Mouse (Mus musculus): ENCODE data around the gene Gm49380. TPM values are rescaled to one million over a fixed set of nuclear protein-coding genes. Genes with fewer than 3 reads are reported as not detected.

The Gm49380 gene
- total RNA-seq, 2 experiments from 2014 or later, result not detected

DNA sequence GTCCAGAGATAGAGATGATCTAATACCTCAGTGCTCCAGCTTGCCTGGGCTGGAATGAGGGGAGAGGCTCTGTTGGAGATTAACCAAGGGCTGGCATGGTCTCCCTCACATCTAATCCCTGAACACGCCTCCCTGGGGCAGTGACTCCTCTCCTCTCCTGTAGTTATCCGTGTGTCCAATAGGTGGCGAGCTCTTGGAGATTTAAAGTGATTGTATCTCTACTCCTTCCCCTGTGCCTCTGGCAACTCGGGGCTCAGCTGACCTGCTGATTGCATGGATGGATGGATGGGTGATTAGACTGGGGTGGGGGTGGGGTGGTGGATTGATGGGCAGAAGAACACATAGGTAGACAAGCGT is 36.6 kb downstream of the Gm49380 start:
- peak; percentile 77 for ATAC-seq (replicated peaks; ENCODE audit: poor library complexity)

DNA sequence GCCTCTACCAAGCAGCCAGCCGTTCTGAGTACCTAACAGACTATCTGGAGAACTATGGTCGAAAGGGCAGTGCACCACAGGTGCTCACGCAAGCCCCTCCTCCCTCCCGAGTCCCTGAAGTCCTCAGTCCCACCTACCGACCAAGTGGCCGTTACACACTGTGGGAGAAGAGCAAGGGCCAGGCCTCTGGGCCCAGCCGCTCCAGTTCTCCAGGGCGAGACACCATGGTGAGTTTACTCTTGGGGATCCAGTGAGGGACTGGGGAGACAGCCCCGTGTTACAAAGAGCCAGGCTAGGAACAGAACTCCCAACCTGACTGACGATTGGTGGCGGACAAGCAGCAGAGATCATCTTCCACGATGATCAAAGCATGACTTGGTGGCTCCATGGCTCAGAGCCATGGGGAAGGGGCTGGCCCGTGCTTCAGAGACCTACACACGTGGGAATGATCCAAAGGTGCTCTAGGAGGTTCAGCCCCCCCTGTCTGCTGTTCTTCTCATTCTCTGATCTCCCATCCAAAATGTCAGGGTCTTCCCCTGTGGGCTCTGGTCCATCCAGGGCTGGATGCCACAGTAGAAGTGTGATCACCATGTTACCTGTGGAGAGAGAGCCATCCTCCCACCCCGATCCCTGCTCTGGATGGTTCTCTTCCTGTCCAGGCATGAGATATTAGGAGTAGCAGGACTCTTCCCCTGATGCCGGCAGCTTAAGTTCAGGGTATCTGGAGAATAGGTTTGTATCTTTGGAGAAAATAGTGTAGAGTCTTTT is 37.1 kb downstream of the Gm49380 start:
- no peak for ATAC-seq (replicated peaks; ENCODE audit: poor library complexity)

DNA sequence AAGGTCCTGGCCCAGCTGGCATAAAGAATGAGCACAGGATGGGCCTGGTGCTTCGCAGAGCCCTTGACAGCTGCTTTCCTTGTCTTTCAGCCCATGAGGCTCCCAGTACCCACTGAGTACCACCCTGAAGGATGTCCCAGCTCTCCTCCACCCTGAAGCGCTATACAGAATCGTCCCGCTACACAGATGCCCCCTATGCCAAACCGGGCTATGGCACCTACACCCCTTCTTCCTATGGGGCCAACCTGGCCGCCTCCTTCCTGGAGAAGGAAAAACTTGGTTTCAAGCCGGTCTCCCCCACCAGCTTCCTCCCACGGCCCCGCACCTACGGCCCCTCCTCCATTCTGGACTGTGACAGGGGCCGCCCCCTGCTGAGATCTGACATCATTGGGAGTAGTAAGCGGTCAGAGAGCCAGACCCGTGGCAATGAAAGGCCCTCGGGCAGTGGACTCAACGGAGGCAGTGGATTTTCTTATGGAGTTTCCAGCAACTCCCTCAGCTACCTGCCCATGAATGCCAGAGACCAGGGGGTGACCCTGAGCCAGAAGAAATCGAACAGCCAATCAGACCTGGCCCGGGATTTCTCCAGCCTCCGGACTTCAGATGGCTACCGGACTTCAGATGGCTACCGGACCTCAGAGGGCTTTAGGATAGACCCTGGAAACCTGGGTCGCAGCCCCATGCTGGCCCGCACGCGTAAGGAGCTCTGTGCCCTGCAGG is 37.9 kb downstream of the Gm49380 start:
- no peak for ATAC-seq (replicated peaks; ENCODE audit: poor library complexity)

DNA sequence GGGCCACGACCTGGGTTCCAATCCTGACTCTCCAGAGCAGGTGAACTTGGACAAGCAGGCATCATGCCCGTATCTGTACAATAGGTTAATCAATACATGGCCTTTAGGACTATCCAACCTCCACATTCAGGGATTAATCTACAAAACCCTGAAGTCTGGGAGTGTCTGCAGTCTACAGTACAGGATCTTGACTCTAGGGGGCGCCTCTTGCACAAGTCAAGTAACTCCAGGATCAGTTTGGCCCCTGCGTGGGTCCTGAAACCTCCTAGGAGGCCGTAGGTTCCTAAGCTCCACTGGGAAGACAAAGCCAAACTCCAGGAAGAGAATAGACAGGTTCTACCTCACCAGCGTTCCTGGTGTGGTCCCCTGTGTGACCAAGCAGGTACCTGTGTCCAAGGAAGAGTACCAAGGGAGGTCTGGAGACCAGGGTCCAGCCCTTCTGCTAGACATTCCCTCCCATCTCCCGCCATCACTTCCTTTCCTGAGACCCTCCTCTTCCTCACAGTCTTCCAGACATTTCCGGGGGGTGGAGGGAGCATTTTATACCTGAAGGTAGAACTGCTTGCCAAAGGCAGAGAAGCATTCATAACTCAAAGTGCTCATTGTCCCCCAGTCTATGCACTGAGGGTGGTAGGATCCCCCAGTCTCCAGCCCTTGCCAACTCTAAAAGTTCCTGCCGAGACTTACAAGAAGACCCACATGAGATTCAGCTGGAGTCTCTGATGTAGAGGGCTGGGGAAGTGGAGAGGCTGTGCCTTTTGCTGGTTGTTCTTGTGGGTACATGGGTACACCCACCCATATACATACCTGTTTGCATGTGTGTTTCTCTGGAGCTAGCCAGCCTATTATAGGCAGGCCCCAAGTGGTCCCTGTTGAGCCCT is 38.7 kb downstream of the Gm49380 start:
- ATAC-seq (replicated peaks; ENCODE audit: poor library complexity), result 0 out of 2 replicates have a peak, but pooled peaks have one; percentile 50

DNA sequence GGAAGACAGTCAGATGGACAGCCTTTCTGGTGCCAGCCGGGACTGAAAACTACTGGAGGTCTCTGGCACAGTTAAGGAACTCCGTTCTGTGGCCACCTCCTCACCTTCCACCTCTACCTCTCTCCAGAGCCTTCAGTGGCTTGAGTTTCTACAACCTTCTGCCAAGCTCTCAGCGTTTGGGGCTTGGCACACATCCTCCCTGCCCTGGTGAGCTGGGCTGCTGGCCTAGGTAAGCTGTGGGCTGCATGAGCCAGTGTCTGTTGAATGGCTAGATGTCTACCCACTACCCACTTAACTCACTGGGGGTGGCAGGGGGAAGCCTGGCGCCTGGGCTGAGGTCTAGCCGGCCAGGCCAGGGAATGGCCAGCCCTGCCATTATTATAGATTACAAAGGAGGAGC is 40.2 kb downstream of the Gm49380 start:
- ATAC-seq (replicated peaks; ENCODE audit: poor library complexity), result no peak

DNA sequence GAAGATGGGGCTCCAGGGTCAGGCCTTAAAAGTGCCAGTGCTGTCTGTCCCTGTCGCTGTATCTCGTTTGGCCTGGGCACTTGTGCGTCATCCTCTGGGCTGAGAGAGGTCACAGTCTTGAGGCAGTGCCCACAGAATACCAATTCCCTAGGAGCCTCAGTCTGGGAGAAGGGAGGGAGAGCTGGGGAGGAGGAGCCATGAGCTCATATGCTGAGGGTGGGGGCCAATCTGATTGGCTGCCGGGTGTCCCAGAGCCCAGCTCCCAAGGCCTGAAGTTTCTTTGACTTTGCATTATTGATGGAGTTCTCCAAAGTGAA is 40.7 kb downstream of the Gm49380 start:
- ATAC-seq (replicated peaks; ENCODE audit: poor library complexity), result no peak

DNA sequence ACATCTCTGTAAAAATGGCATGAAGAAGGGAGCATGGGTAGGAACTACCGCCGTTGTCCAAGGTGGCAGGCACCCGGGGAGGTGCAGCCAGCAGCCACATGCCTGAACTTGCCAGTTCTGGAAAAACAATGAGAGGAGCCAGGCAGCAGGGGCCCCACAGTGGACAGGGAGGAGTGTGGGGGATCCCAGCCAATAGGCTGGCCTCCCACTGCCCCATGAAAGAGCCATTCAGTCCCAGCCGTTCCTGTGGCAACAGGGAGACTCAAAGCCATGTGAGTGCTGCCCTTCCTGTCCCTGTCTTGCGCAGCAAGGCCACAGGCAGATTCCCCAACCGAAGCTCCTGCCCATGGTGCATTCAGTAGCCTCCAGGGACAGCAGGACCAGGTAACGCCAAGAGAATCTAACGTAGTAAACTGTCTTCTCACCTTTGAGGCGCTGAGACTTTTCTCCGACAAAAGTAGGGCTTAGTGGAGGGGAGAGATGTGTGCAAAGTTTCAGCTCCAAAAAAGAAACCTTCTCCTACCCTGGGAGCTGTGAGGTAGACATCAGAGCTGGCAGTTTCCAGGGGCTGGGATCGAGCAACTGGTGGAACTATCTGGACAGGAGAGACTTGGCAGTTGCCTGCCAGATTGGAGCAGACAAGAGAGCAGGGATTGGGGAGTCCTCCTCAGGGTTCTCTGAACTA is 41.2 kb downstream of the Gm49380 start:
- no peak for ATAC-seq (replicated peaks; ENCODE audit: poor library complexity)

DNA sequence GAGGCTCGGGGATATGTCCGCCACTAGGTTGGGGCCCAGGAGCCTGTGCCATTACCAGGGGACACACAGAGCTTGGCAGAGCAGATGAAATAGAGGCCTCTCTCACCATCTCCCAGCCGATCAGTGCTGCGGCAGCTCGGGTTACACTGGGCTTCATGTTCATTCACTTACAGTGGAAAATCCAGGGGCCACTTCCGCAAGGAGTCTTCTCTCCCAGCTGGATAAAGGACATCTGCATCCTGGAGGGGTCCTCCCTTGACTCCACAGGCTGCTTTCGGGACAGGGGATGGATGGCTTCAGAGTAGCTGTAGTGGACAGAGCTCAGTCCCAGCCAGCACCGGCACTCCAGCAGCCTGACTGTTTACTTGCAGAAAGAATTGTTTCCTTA is 42.5 kb downstream of the Gm49380 start:
- ATAC-seq (replicated peaks; ENCODE audit: poor library complexity), result no peak

DNA sequence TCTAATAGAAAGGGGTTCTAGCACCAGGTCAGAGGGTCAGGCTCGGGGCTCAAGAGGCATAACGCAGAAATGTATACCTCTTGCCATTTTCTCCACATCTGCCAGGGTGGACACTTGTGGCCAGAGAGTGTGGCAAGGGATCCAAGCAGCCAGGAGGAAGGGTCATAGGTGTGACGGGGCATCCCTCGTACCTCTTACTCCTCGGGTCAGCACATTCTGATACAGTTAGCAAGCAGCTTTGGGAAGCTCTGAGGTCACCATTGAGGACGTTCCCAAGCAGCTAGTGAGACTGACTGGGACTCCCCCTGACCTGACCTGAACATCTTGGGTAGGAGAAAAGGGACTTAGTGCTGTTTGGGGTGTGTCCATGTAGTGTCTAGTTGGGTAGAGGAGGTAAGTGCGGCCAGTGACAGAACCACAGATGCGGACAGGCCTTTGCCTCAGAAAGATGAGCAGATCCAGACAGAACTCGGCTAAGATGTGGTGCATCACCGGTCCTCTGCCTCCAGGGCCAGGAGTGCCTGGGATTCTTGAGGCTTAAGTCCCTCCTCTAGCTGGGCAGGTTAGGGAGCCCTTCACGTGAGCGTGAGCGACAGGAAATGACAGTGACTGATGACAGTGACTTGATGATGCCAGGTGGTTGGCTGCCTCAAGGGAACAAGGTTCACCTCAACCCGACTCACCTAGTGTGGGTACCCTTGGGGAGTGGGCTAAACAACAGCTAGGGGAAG is 43.0 kb downstream of the Gm49380 start:
- no peak for ATAC-seq (replicated peaks; ENCODE audit: poor library complexity)

DNA sequence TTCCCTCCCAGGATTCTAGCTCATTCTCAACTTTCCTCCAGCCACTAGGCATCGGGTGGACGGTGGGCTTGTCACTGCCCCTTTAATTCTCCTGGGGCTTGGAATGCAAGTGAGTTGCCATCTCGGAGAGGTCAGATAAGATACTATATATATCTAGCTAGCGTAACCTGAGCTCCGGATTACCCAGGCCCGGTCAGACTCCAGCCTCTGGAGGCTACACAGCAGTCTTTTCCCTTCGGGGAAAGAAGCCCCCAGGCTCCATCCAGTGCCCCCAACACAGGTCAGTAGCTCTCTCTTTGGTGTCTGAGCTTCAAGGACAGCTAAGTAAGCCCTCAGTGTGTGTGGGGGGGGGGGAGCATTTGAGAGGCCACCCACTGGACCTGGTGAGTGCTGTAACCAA is 44.0 kb downstream of the Gm49380 start:
- no peak for ATAC-seq (replicated peaks; ENCODE audit: poor library complexity)

DNA sequence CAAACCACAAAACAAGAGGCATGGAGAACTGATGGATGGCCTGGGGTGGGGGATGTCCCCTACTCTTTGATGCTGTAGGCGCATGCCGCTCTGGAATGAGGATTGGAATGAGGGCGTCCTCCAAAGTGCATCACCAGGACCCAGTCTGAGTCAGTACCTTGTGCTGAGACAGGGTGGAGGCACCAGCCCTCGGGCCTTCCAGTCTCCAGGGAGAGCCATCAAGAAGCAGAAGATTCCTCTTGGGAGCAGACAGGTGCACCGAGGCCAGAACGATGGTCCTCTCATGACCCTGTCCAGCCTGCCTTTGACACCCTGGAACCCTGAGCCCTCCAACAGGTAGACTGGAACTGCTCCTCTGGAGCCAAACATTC is 45.4 kb downstream of the Gm49380 start:
- ATAC-seq (replicated peaks; ENCODE audit: poor library complexity), result no peak

DNA sequence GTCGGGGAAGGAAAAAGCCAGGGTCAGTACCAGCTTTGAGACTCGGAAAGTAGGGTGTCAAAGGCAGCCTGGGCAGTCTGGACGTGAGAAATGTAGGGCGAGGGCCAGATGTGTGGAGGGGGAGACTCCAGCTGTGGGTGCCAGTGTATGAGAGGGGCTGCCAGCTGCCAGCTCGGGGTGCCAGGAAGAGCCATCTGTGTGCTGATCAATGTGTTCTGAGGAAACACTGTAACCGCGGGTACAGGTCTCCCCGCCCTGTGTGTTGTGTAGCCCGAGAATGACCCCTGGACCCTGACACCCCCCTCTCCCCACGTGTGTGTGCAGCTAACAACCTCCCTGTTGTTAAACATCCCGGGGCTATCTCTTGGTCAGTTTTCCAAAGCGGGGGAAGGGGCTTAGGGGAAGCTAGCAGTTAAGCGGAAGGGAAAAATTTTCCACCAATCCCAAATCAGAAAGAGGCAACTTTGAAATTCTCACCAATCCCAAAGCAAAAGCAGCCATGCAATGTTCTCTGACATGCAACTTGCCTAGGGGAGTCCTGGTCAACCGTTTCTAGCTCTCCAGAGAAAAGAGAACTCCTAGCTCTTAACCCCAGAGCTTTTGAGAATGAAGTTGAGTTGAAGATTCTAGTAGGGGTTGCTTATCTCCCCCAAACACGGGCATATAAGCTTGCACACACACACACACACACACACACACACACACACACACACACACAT is 45.9 kb downstream of the Gm49380 start:
- ATAC-seq (replicated peaks; ENCODE audit: poor library complexity), result peak; percentile 40

DNA sequence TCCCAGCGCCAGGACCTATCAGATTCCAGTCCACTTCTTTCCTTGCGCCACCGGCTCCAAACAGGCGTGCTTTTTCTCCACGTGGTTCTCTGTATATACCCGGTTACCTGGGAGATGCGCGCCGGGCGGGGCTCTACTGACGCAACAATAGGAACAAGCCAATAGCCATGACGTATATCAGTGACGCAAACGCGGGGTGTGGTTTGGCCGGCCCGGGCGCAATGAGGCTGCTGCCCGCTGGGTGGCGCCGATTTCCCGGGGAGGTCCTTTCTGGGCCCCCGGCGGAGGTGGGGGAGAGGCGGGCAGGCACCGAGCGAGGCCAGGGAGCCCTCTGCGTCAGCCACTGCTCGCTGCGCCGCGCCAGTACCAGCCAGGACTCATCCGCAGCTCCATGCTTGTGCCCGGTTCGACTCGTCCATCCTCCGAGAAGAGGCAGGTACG is 46.5 kb downstream of the Gm49380 start, which contains the start of gene Usp2:
Usp2 (plus strand) TSS at position 237 of the 441 bp plus-strand sequence.
- ATAC-seq (replicated peaks; ENCODE audit: poor library complexity), result peak; percentile 98

DNA sequence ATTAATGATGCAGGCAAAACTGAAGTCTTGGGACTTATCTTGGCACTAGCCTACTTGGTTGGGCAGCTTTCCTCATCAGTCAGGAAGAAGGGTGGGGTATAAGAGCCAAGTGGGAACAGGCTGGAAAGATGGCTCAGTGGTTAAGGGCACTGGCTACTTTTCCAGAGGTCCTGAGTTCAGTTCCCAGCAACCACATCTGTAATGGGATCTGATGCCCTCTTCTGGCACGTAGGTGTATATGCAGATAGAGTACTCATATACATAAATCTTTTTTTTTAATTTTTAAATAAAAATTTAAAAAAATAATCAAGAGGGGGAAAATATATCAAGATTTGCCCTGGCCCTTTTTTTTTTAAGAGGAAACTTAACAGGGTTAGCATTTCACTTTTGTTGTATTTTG is 48.1 kb downstream of the Gm49380 start:
- no peak for ATAC-seq (replicated peaks; ENCODE audit: poor library complexity)

DNA sequence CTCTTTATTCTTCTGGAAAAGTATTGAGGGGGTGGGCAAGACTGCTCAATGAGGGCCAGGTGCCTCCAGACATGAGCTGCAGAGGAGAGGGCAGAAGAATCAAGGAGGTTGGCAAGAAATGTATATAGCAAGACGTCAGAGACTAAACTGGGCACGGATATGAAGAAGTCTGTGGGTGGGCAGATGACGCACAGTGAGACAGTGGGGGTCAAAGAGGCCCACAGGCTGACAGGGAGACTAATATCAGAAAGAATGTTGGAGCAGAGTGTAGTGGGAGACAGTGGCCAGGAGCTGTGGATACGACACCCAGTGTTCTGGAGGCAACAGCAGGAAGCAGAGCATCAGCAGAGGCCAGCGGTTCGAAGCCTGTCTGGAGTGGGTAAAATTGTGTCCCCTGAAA is 54.7 kb downstream of the Gm49380 start:
- ATAC-seq (replicated peaks; ENCODE audit: poor library complexity), result no peak

DNA sequence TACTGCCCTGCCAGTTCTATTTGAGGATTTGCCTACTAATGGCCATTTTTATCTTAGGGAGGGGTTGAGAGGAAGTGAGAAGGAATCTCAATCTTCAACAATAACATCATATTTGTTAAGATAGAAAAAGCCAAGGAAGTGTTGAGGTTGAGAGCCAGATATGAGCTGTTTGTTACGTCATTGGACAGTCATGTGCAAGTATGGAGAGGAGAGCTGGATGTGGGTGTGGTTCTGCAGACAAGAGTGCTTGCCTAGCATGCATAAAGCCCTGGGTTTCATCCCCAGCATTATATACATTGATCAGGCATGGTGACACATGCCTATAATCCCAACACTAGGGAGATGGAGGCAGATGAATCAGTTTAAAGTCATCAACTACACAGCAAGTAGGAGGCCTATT is 59.4 kb downstream of the Gm49380 start:
- ATAC-seq (replicated peaks; ENCODE audit: poor library complexity), result no peak

DNA sequence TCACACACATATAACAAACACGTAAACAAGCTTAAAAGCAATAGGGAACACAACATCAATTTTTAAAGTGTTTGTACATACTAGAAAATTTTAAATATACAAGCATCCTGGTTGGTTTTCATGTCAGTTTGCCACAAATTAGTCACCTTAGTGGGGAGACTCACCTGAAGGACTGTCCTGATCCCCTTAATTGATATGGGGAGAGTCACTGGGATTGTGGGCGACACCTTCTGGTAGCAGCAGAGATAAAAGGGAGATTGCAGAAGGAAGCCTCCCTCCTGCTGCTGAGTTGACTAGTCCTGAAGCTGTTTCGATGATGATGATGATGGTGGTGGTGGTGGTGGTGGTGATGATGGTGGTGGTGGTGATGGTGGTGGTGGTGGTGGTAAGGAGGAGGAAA is 60.4 kb downstream of the Gm49380 start:
- no peak for ATAC-seq (replicated peaks; ENCODE audit: poor library complexity)

DNA sequence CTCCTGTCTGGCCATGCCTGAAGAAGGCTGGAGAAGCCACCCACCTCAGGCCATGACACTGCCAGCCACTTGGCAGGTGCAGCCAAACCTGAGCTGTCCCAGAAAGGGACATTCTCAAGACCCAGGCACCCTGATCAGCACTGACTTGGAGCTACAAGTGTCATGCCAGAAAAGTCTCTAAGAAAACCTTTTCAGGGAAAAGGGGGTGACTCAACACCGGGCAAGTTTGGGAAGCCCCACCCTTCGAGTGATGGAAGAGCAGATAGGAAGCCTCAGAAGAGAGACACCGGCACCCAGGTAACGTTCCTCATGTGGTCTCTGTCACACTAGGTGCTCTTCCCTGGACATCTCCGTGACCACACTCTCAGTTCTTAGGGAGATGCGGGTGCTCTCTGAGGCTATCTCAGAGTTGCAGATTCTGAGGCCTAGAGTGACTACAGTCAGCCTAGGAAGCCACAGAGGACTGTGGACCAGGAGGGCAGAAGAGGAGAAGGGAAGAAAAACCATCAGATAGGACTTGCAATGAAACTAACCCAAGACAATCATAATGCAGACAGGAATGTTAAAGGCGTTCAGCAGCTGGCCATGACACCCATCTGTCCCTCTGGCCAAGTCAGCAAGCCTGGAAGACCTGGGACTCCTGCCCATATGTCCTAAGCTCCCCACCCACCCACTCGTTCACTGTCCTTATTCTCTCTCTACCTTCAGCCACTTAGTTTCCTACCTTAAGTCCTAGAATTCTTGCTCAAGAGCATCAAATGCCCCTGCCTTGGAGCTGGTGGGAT is 63.7 kb downstream of the Gm49380 start:
- ATAC-seq (replicated peaks; ENCODE audit: poor library complexity), result no peak

All from megakaryocyte progenitor cell, adult 5-6 weeks (primary cell).